Mouse (Mus musculus) MEL (cell line): ENCODE results near the gene Atp6v0a1.

ENCODE experiments used
- CTCF ChIP-seq, 3 experiments: IDR thresholded peaks in 2 of 3; conservative IDR thresholded peaks in 1 of 3; 2 replicates each; pipeline ENCODE4 v1.5.1; 2011 to 2012; ENCODE audit warnings: low read length in 3 of 3, low read depth in 2 of 3, mild to moderate bottlenecking in 2 of 3, improper control_type of control experiment in 1 of 3, inconsistent platforms in 1 of 3, mixed read lengths in 1 of 3, moderate library complexity in 1 of 3; ENCODE audit not compliant: control insufficient read depth in 1 of 3, insufficient read depth in 1 of 3, poor library complexity in 1 of 3, severe bottlenecking in 1 of 3
- E2F4 ChIP-seq: IDR thresholded peaks from 2 replicates; pipeline ENCODE4 v1.6.1; 2011; ENCODE audit warnings: low read depth, low read length, improper control_type of control experiment, borderline replicate concordance
- EP300 ChIP-seq, 2 experiments: IDR thresholded peaks; 2 replicates each; pipeline ENCODE4 v1.6.1; 2011; ENCODE audit warnings: improper control_type of control experiment in 2 of 2, low read length in 2 of 2, low read depth in 1 of 2, mild to moderate bottlenecking in 1 of 2
- GABPA ChIP-seq: IDR thresholded peaks from 2 replicates; pipeline ENCODE4 v1.6.1; 2012; ENCODE audit warnings: low read depth, mild to moderate bottlenecking, inconsistent platforms, low read length, improper control_type of control experiment, moderate library complexity
- JUND ChIP-seq: IDR thresholded peaks from 2 replicates; pipeline ENCODE4 v1.6.1; 2011; ENCODE audit warnings: low read depth, mild to moderate bottlenecking, improper control_type of control experiment, low read length
- MAX ChIP-seq: IDR thresholded peaks from 2 replicates; pipeline ENCODE4 v1.6.1; 2011; ENCODE audit warnings: low read length, improper control_type of control experiment
- NELFE ChIP-seq: IDR thresholded peaks from 2 replicates; pipeline ENCODE4 v1.6.1; 2011; ENCODE audit warnings: low read depth, low read length, improper control_type of control experiment
- POLR2A ChIP-seq, 2 experiments: IDR thresholded peaks; 2 replicates each; pipeline ENCODE4 v1.6.1; 2011 to 2012; ENCODE audit warnings: low read length in 2 of 2, mild to moderate bottlenecking in 2 of 2, control low read depth in 1 of 2, improper control_type of control experiment in 1 of 2, low read depth in 1 of 2, moderate library complexity in 1 of 2; ENCODE audit not compliant: control insufficient read depth in 1 of 2, insufficient read depth in 1 of 2, poor library complexity in 1 of 2
- TBP ChIP-seq: IDR thresholded peaks from 2 replicates; pipeline ENCODE4 v1.8.0; 2011; ENCODE audit warnings: low read depth, low read length, improper control_type of control experiment
- ZMIZ1 ChIP-seq: IDR thresholded peaks from 2 replicates; pipeline ENCODE4 v1.6.1; 2012; ENCODE audit warnings: low read depth, mild to moderate bottlenecking, inconsistent platforms, low read length, improper control_type of control experiment, moderate library complexity
- ZNF384 ChIP-seq: IDR thresholded peaks from 2 replicates; pipeline ENCODE4 v1.6.1; 2012; ENCODE audit warnings: low read depth, mild to moderate bottlenecking, inconsistent platforms, low read length, improper control_type of control experiment

DNA sequence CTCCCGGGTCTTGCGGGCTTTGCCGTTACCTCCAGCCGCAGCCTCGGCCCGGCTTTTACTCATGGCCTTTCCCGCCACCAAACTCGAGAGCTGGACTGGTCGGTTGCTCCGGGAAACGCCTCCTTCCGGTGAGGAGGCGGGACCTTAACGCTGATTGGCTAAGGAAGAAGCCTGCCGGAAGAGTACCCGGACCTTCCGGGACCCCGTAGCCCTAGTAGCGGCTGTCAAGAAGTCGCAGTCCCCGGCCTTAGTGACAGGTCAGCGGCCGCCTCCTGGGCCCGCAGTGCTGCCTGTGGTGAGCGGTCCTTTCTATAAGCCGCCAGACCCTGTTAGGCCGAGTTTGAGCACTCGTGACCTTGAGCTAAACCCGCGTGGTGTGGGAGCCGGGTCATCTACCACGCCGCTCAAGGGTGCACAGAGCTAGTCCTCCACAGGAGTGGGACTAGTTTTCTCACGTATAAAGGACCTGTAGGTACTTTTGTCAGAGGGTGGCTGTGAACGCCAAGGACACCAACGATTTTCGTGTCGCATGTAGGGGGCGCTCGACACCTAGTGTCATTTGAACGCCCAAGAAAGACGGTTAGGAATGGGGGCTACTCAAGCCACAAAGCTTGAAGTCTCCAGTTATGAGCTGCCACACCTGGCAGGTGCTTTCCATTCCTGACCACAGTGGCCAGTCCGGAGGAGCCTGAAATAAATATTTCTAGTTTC lies 86.2 kb downstream of the Atp6v0a1 start, which contains the start of gene Psmc3ip:
- TF ChIP-seq POLR2A (IDR thresholded peaks at IDR 0.05; ENCODE audit: control insufficient read depth in 1 of 2, insufficient read depth in 1 of 2, low read depth in 1 of 2, low read length in 2 of 2, poor library complexity in 1 of 2): peak; percentile 51 to 74; a peak in 1 of 4 replicates
- peak; percentile 48 to 69 (median 64); a peak in 5 of 6 replicates for TF ChIP-seq CTCF (IDR thresholded peaks at IDR 0.05 in 2 of 3, conservative IDR thresholded peaks at IDR 0.05 in 1 of 3; ENCODE audit: control insufficient read depth in 1 of 3, insufficient read depth in 1 of 3, low read depth in 2 of 3, low read length in 3 of 3, poor library complexity in 1 of 3, severe bottlenecking in 1 of 3)
- peak; percentile 80 for TF ChIP-seq MAX
- no peak for TF ChIP-seq GABPA
- TF ChIP-seq E2F4: peak; percentile 58; the same call in 1 of the 2 replicates
- TF ChIP-seq EP300 (IDR thresholded peaks at IDR 0.05; ENCODE audit: low read depth in 1 of 2, low read length in 2 of 2): no peak; a peak in 1 of 4 replicates
- no peak for TF ChIP-seq TBP
- TF ChIP-seq ZNF384: no peak
- TF ChIP-seq JUND: no peak
- TF ChIP-seq NELFE: peak; percentile 62
- TF ChIP-seq ZMIZ1: no peak; the same call in 1 of the 2 replicates
